Mouse (Mus musculus): ENCODE measurements around the gene Glis3.

DNA sequence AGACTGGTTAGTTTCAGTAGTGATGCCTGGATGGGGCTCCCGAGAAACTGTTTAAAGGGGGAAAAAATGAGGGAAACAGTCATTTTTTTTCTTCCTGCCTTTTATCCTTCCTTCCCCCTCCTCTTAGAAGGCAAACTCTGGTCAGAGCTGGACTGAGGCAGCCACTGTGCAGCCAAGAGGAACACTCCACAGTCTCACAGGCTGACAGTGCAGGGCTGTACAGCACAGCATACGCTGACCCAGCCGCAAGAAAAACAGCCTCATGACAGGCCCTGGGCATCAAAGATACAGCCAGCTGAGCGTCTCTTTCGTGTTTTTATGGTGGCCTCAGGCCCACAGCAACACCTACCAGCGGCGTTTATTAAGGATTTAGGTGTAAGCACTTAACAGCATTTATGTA is 19.0 kb downstream of the Glis3 start:
- TF ChIP-seq CTCF (IDR thresholded peaks at IDR 0.05; ENCODE audit: control insufficient read depth, insufficient read depth, insufficient replicate concordance, low read depth, low read length) (no peak), POLR2A (IDR thresholded peaks at IDR 0.05; ENCODE audit: control insufficient read depth, low read depth, low read length) (no peak)
